In the genomic region with DNA sequence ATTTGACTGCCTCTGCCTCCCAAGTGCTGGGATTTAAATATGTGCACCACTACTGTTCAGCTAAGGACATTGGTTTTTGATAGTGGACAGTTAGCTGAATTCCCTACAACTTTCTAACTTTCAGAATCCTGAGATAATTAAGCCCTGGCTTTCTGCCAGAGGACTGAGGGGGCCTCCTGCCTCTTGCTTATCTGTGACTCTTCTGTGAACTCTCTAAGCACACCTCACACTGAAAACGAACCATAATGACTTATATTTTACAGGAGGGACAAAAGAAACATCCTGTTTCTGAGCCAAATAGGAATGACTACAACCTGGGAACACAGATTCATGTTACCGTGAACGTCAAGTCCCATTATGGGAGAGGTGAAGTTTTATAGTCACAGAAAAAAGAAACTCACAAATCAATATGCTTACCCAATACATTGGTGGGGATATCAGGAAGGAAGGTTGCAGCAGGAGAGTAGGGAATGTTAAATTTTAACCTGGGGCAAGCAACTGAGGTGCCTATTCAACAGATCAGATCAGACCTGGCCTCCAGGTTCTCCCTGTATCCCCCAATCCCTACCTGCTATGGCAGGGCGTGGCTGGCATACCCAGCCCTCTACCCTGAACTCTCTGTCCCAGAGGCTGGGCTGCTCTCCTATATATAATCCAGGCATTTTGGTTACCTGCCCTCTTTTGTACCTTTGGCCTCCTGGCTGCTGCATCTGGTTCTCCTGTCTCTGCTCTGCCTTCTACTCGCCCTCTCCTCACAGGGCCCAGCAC, we compare ENCODE assay signal across 14 mouse cellular contexts. TPM values are rescaled to one million over a fixed set of nuclear protein-coding genes. Genes with fewer than 3 reads are reported as not detected.
DNase-seq lines count a peak whose midpoint lies in the region; ATAC-seq and TF ChIP-seq lines count a peak whose summit lies in the region.
"Not testable (repeated sequence)": the region's sequence is repeated elsewhere in the genome, so short reads cannot be mapped to it uniquely, and the experiment has no call there.
"Had no signal": no experiment of that assay in that cellular context is flagged by ENCODE, and none has a peak within 500 bp of the region (broad histone marks: within the 10 kb centered on the region; RNA-seq: fewer than 3 reads in every experiment).

No protein-coding gene starts in this region.

- not testable (repeated sequence) for H3K4me1 ChIP-seq in intestine, embryonic 14.5 days (replicated peaks; ENCODE audit: control insufficient read depth, insufficient read depth, low read length); intestine, embryonic 16.5 days (ENCODE audit: control insufficient read depth, insufficient read depth, low read length); liver, embryonic 11.5 days (replicated peaks; ENCODE audit: control insufficient read depth, insufficient read depth, low read length); liver, embryonic 13.5 days (replicated peaks); liver, embryonic 15.5 days (replicated peaks); liver, postnatal 0 days (ENCODE audit: insufficient read depth); stomach, embryonic 15.5 days; stomach, postnatal 0 days (replicated peaks; ENCODE audit: control insufficient read depth, insufficient read depth)

- H3K36me3 ChIP-seq in intestine, embryonic 14.5 days (ENCODE audit: control insufficient read depth, insufficient read depth, low read length); intestine, embryonic 16.5 days (ENCODE audit: control insufficient read depth, insufficient read depth, low read length); liver, embryonic 11.5 days (ENCODE audit: control insufficient read depth, insufficient read depth, low read length); liver, embryonic 13.5 days; liver, embryonic 15.5 days (replicated peaks); liver, postnatal 0 days (replicated peaks; ENCODE audit: insufficient read depth, low read length); stomach, embryonic 15.5 days; stomach, postnatal 0 days (ENCODE audit: control insufficient read depth, insufficient read depth, low read length): not testable (repeated sequence)

- not testable (repeated sequence) for DNase-seq in intestine, embryonic 14.5 days (ENCODE audit: low spot score); liver, embryonic 11.5 days (ENCODE audit: low spot score); liver, embryonic 13.5 days; liver, postnatal 0 days; stomach, postnatal 0 days (ENCODE audit: low spot score)

- no CpG with 5 or more reads among the region's 5 CpGs for WGBS in intestine, embryonic 14.5 days
- no CpG with 5 or more reads among the region's 5 CpGs for WGBS in intestine, embryonic 16.5 days
- no CpG with 5 or more reads among the region's 5 CpGs for WGBS in liver, embryonic 11.5 days
- WGBS in liver, embryonic 13.5 days (ENCODE audit: insufficient replicate concordance) = no CpG with 5 or more reads among the region's 5 CpGs
- WGBS in liver, embryonic 15.5 days (ENCODE audit: insufficient replicate concordance) = no CpG with 5 or more reads among the region's 5 CpGs
- WGBS in liver, postnatal 0 days (ENCODE audit: insufficient replicate concordance) = no CpG with 5 or more reads among the region's 5 CpGs
- no CpG with 5 or more reads among the region's 5 CpGs for WGBS in stomach, embryonic 15.5 days
- WGBS in stomach, postnatal 0 days = no CpG with 5 or more reads among the region's 5 CpGs

- peak; percentile 87 for ATAC-seq in intestine, embryonic 14.5 days (replicated peaks; ENCODE audit: low FRiP score, low TSS enrichment, low read depth)
- ATAC-seq in intestine, embryonic 16.5 days = peak; percentile 97
- ATAC-seq in liver, embryonic 11.5 days (replicated peaks; ENCODE audit: low FRiP score) = 0 out of 2 replicates have a peak, but pooled peaks have one; percentile 23
- ATAC-seq in liver, embryonic 13.5 days (ENCODE audit: low read depth) = peak; percentile 79
- peak; percentile 85 for ATAC-seq in liver, embryonic 15.5 days (ENCODE audit: insufficient read depth)
- peak; percentile 99 for ATAC-seq in liver, postnatal 0 days
- ATAC-seq in stomach, embryonic 15.5 days (ENCODE audit: insufficient read depth, low FRiP score, low read depth) = peak; percentile 70; the same call in 1 of the 2 replicates
- ATAC-seq in stomach, postnatal 0 days (ENCODE audit: low FRiP score, low TSS enrichment) = 0 out of 2 replicates have a peak, but pooled peaks have one; percentile 40

- not testable (repeated sequence) for TF ChIP-seq CTCF in liver, postnatal 0 days (IDR thresholded peaks at IDR 0.05; ENCODE audit: low read depth); stomach, postnatal 0 days (IDR thresholded peaks at IDR 0.05; ENCODE audit: low read depth)

- not testable (repeated sequence) for H3K9me3 ChIP-seq in intestine, embryonic 14.5 days (ENCODE audit: control insufficient read depth, low read length); intestine, embryonic 16.5 days (ENCODE audit: control insufficient read depth, low read length); liver, embryonic 11.5 days (ENCODE audit: control insufficient read depth, low read length); liver, embryonic 13.5 days (replicated peaks); liver, embryonic 15.5 days (replicated peaks); liver, postnatal 0 days (ENCODE audit: low read length); stomach, embryonic 15.5 days; stomach, postnatal 0 days (ENCODE audit: control insufficient read depth, low read length)

- H3K4me2 ChIP-seq in intestine, embryonic 14.5 days (ENCODE audit: low read length); intestine, embryonic 16.5 days (ENCODE audit: low read depth, low read length); liver, embryonic 11.5 days; liver, embryonic 13.5 days; liver, embryonic 15.5 days; liver, postnatal 0 days (ENCODE audit: low read depth, low read length); stomach, embryonic 15.5 days; stomach, postnatal 0 days (replicated peaks; ENCODE audit: low read depth): not testable (repeated sequence)

- not testable (repeated sequence) for H3K4me3 ChIP-seq in intestine, embryonic 14.5 days (ENCODE audit: low read depth, low read length); intestine, embryonic 16.5 days (ENCODE audit: low read length); liver, embryonic 11.5 days (ENCODE audit: low read depth, low read length); liver, embryonic 13.5 days (replicated peaks); liver, embryonic 15.5 days (replicated peaks); liver, postnatal 0 days (ENCODE audit: low read depth, low read length); stomach, embryonic 15.5 days (replicated peaks); stomach, postnatal 0 days (ENCODE audit: low read depth, low read length)

- not testable (repeated sequence) for H3K9ac ChIP-seq in intestine, embryonic 14.5 days (ENCODE audit: low read length); intestine, embryonic 16.5 days (ENCODE audit: low read depth, low read length); liver, embryonic 11.5 days (ENCODE audit: low read depth, low read length); liver, embryonic 13.5 days; liver, embryonic 15.5 days; liver, postnatal 0 days (replicated peaks); stomach, embryonic 15.5 days; stomach, postnatal 0 days (ENCODE audit: low read length)

- not testable (repeated sequence) for H3K27me3 ChIP-seq in intestine, embryonic 14.5 days (replicated peaks; ENCODE audit: control insufficient read depth, insufficient read depth, low read length); intestine, embryonic 16.5 days (replicated peaks; ENCODE audit: control insufficient read depth, insufficient read depth, low read length); liver, embryonic 11.5 days (replicated peaks; ENCODE audit: control insufficient read depth, insufficient read depth, low read length); liver, embryonic 13.5 days; liver, embryonic 15.5 days; liver, postnatal 0 days (ENCODE audit: insufficient read depth, low read length); stomach, embryonic 15.5 days (replicated peaks); stomach, postnatal 0 days (ENCODE audit: control insufficient read depth, insufficient read depth, low read length)

- not testable (repeated sequence) for TF ChIP-seq EP300 in liver, postnatal 0 days (IDR thresholded peaks at IDR 0.05; ENCODE audit: low read depth); stomach, postnatal 0 days (optimal IDR thresholded peaks at IDR 0.05)

- not testable (repeated sequence) for H3K27ac ChIP-seq in intestine, embryonic 14.5 days (ENCODE audit: low read depth); intestine, embryonic 16.5 days (ENCODE audit: low read length); liver, embryonic 11.5 days (ENCODE audit: low read depth, low read length); liver, embryonic 13.5 days; liver, embryonic 15.5 days (replicated peaks); liver, postnatal 0 days (ENCODE audit: low read depth); stomach, embryonic 15.5 days; stomach, postnatal 0 days (replicated peaks)

RNA-seq across cellular contexts. Expression of gene Tmem254b, which starts 9.6 kb away (rescaled TPM):
- 29.4 and 41.1 TPM in 2 replicates for polyA plus RNA-seq in intestine, embryonic 14.5 days (2014; fragmentation: Nextera tagmentation; extraction: Ambion mirVana)
- polyA plus RNA-seq in intestine, embryonic 16.5 days (2015; fragmentation: Nextera tagmentation; extraction: Ambion mirVana) = 72.5 and 75.5 TPM in 2 replicates
- 25.9 and 30.3 TPM in 2 replicates for polyA plus RNA-seq in liver, embryonic 11.5 days (2014; fragmentation: Nextera tagmentation; extraction: Ambion mirVana)
- 18.6 and 26.5 TPM in 2 replicates for polyA plus RNA-seq in liver, embryonic 13.5 days (2015; fragmentation: Nextera tagmentation; extraction: Ambion mirVana)
- 23.5 and 24.4 TPM in 2 replicates for polyA plus RNA-seq in liver, embryonic 15.5 days (2015; fragmentation: Nextera tagmentation; extraction: Ambion mirVana)
- 30.3 and 32.9 TPM in 2 replicates for polyA plus RNA-seq in liver, postnatal 0 days (2015; fragmentation: Nextera tagmentation; extraction: Ambion mirVana)
- polyA plus RNA-seq in stomach, embryonic 15.5 days (2015; fragmentation: Nextera tagmentation; extraction: Ambion mirVana) = 42.2 and 54.3 TPM in 2 replicates
- polyA plus RNA-seq in stomach, postnatal 0 days (2015; fragmentation: Nextera tagmentation; extraction: Ambion mirVana) = 53.8 and 62.7 TPM in 2 replicates

RNA-seq across cellular contexts. Expression of gene Plac9b, which starts 34.1 kb away (rescaled TPM):
- 13.7 and 20.0 TPM in 2 replicates for polyA plus RNA-seq in intestine, embryonic 14.5 days (2014; fragmentation: Nextera tagmentation; extraction: Ambion mirVana)
- polyA plus RNA-seq in intestine, embryonic 16.5 days (2015; fragmentation: Nextera tagmentation; extraction: Ambion mirVana) = 16.6 and 19.8 TPM in 2 replicates
- 1.5 and 1.6 TPM in 2 replicates for polyA plus RNA-seq in liver, embryonic 11.5 days (2014; fragmentation: Nextera tagmentation; extraction: Ambion mirVana)
- polyA plus RNA-seq in liver, embryonic 13.5 days (2015; fragmentation: Nextera tagmentation; extraction: Ambion mirVana) = 3.3 and 4.2 TPM in 2 replicates
- 3.4 and 4.3 TPM in 2 replicates for polyA plus RNA-seq in liver, embryonic 15.5 days (2015; fragmentation: Nextera tagmentation; extraction: Ambion mirVana)
- 8.6 and 11.2 TPM in 2 replicates for polyA plus RNA-seq in liver, postnatal 0 days (2015; fragmentation: Nextera tagmentation; extraction: Ambion mirVana)
- polyA plus RNA-seq in stomach, embryonic 15.5 days (2015; fragmentation: Nextera tagmentation; extraction: Ambion mirVana) = 40.8 and 46.1 TPM in 2 replicates
- 97.2 and 127 TPM in 2 replicates for polyA plus RNA-seq in stomach, postnatal 0 days (2015; fragmentation: Nextera tagmentation; extraction: Ambion mirVana)
- polyA plus RNA-seq: activated CD4-positive, CD25-positive, alpha-beta regulatory T cell, adult 4 months; CD4-positive, CD25-positive, alpha-beta regulatory T cell, adult 4 months; embryonic facial prominence, embryonic 10.5 days; G1E; Patski had no signal

RNA-seq across cellular contexts. Expression of gene Duxbl3, which starts 41.3 kb away (rescaled TPM):
- polyA plus RNA-seq in intestine, embryonic 14.5 days (2014; fragmentation: Nextera tagmentation; extraction: Ambion mirVana) = 0.98 and 2.0 TPM in 2 replicates
- 0.27 and 0.71 TPM in 2 replicates for polyA plus RNA-seq in intestine, embryonic 16.5 days (2015; fragmentation: Nextera tagmentation; extraction: Ambion mirVana)
- 0.09 and 0.84 TPM in 2 replicates for polyA plus RNA-seq in liver, embryonic 11.5 days (2014; fragmentation: Nextera tagmentation; extraction: Ambion mirVana)
- polyA plus RNA-seq in liver, embryonic 13.5 days (2015; fragmentation: Nextera tagmentation; extraction: Ambion mirVana) = not detected in 2 replicates
- polyA plus RNA-seq in liver, embryonic 15.5 days (2015; fragmentation: Nextera tagmentation; extraction: Ambion mirVana) = not detected in 2 replicates
- polyA plus RNA-seq in liver, postnatal 0 days (2015; fragmentation: Nextera tagmentation; extraction: Ambion mirVana) = not detected in 2 replicates
- 0.82 and 1.8 TPM in 2 replicates for polyA plus RNA-seq in stomach, embryonic 15.5 days (2015; fragmentation: Nextera tagmentation; extraction: Ambion mirVana)
- 1.5 and 2.2 TPM in 2 replicates for polyA plus RNA-seq in stomach, postnatal 0 days (2015; fragmentation: Nextera tagmentation; extraction: Ambion mirVana)
- polyA plus RNA-seq: activated CD4-positive, CD25-positive, alpha-beta regulatory T cell, adult 4 months; CD4-positive, CD25-positive, alpha-beta regulatory T cell, adult 4 months; cortical plate, adult 2 months; G1E; Patski had no signal

Comparison
In these comparisons a context has a peak if more than half of its experiments do, and no peak if none do; other contexts are left out.
1. ATAC-seq: peak in every context shown above with its lines; median percentile 99 in liver, postnatal 0 days; 97 in intestine, embryonic 16.5 days; 87 in intestine, embryonic 14.5 days; 85 in liver, embryonic 15.5 days; 79 in liver, embryonic 13.5 days; 70 in stomach, embryonic 15.5 days; 40 in stomach, postnatal 0 days; 23 in liver, embryonic 11.5 days.